Mouse (Mus musculus): Measurements from ENCODE around the gene Cyp27a1. TPM values are rescaled to one million over a fixed set of nuclear protein-coding genes. Genes with fewer than 3 reads are reported as not detected.
A peak's percentile ranks its signal among the peaks of the same experiment; 100 is the strongest.

Gene Cyp27a1
- 0.53 and 2.1 TPM in 2 replicates for polyA plus RNA-seq (2014; fragmentation: Nextera tagmentation; extraction: Ambion mirVana)

DNA sequence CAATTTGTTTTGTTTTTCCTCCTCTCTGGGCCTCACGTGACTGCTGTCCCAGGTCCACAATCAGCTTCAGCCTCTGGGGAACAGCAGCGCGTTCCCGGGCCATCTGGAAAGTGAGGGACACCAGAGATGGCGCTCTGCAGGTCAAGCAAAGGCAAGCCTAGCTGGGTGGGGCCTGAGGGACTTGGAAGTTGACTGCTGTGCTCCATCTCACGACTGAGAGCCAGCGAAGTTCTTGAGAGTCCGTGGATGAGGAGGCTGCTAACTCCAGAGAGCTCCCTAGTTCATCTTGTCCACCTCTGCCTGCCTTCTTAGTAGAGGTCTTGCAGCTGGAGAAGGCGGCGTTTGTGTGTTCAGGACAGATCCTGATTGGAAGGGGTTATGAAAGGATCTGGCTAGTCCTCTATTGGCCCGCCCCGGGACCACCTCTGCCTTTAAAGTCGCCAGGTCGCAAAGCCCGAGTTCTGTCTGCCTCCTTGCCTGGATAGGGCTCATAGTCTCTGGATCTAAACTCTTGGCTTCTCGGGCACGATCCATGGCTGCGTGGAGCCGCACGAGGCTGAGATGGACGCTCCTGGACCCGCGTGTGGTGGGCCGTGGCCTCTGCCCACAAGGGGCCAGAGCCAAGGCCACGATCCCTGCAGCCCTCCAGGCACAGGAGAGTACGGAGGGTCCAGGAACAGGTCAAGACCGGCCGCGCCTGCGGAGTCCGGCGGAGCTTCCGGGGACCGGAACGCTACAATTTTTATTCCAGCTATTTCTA, at the start of gene Cyp27a1:
Cyp27a1 (plus strand) TSS at position 476 of the 760 bp plus-strand sequence.
- H3K36me3 ChIP-seq (ENCODE audit: control insufficient read depth, insufficient read depth, low read length), result no peaks in the 10 kb centered on the region
- peak within 1 kb of the TSS; percentile 71 for H3K4me2 ChIP-seq (ENCODE audit: low read length)
- 4% methylated on average over 35 of the region's 35 CpGs for WGBS
- H3K9ac ChIP-seq (replicated peaks; ENCODE audit: low read length), result peak within 1 kb of the TSS; percentile 51
- peak; percentile 59 for DNase-seq
- H3K27ac ChIP-seq (replicated peaks; ENCODE audit: low read depth, low read length), result no peak within 1 kb of the TSS
- peak within 1 kb of the TSS; percentile 37 for H3K4me3 ChIP-seq (replicated peaks; ENCODE audit: low read depth, low read length)
- peaks cover 6% of the 10 kb centered on the region; the same call in 1 of the 2 replicates for H3K27me3 ChIP-seq (ENCODE audit: control insufficient read depth, insufficient read depth, low read length)
- peaks cover 9% of the 10 kb centered on the region for H3K4me1 ChIP-seq (ENCODE audit: control insufficient read depth, insufficient read depth, low read length)
- H3K9me3 ChIP-seq (ENCODE audit: control insufficient read depth, low read length), result no peaks in the 10 kb centered on the region
- no peak for ATAC-seq (ENCODE audit: low FRiP score, low TSS enrichment)

- Histone ChIP-seq H3K4me1 (ENCODE audit: control insufficient read depth, insufficient read depth, low read length) (peaks cover 13% of the 10 kb centered on the region), H3K9me3 (ENCODE audit: control insufficient read depth, low read length) (no peaks in the 10 kb centered on the region), H3K4me2 (ENCODE audit: low read length) (no peak overlapping the region), H3K36me3 (ENCODE audit: control insufficient read depth, insufficient read depth, low read length) (no peaks in the 10 kb centered on the region), H3K27ac (replicated peaks; ENCODE audit: low read depth, low read length) (no peak overlapping the region), H3K9ac (replicated peaks; ENCODE audit: low read length) (no peak overlapping the region), H3K4me3 (replicated peaks; ENCODE audit: low read depth, low read length) (no peak overlapping the region), H3K27me3 (ENCODE audit: control insufficient read depth, insufficient read depth, low read length) (no peaks in the 10 kb centered on the region)
- 86% methylated on average over 6 of the region's 6 CpGs for WGBS
- DNase-seq (no peak), ATAC-seq (ENCODE audit: low FRiP score, low TSS enrichment) (no peak)
Observed at GRCm38 (mm10) chr1:74665153-74665552, 48.2 kb upstream of the Cyp27a1 start.

DNA sequence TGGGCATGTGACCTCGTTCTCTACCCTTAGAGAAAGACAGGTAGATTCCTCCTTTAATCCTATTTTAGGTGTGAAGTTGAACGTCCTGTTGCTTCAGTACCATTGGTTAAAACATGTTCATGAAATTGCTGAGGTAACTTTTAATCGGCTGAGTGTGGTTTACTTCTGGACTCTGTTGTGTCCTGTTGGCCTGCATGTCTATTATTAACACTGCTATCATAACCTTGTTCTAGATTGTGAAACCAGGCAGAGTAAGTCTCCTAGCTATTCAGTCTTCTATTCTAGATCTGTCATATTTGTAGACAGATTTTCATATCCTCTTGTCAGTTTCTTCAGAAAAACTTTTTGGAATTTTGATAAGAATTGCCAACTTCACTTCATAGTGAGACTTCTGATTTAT, 45.0 kb upstream of the Cyp27a1 start:
- DNase-seq, result no peak
- H3K9ac ChIP-seq (replicated peaks; ENCODE audit: low read length), result no peak overlapping the region
- H3K4me3 ChIP-seq (replicated peaks; ENCODE audit: low read depth, low read length), result no peak overlapping the region
- no peaks in the 10 kb centered on the region for H3K27me3 ChIP-seq (ENCODE audit: control insufficient read depth, insufficient read depth, low read length)
- WGBS, result 93% methylated on average over 3 of the region's 3 CpGs
- H3K4me1 ChIP-seq (ENCODE audit: control insufficient read depth, insufficient read depth, low read length), result peaks cover 3% of the 10 kb centered on the region; the same call in 1 of the 2 replicates
- ATAC-seq (ENCODE audit: low FRiP score, low TSS enrichment), result no peak
- no peak overlapping the region for H3K4me2 ChIP-seq (ENCODE audit: low read length)
- no peak overlapping the region for H3K27ac ChIP-seq (replicated peaks; ENCODE audit: low read depth, low read length)
- H3K36me3 ChIP-seq (ENCODE audit: control insufficient read depth, insufficient read depth, low read length), result peaks cover 9% of the 10 kb centered on the region; the same call in 1 of the 2 replicates
- no peaks in the 10 kb centered on the region for H3K9me3 ChIP-seq (ENCODE audit: control insufficient read depth, low read length)

DNA sequence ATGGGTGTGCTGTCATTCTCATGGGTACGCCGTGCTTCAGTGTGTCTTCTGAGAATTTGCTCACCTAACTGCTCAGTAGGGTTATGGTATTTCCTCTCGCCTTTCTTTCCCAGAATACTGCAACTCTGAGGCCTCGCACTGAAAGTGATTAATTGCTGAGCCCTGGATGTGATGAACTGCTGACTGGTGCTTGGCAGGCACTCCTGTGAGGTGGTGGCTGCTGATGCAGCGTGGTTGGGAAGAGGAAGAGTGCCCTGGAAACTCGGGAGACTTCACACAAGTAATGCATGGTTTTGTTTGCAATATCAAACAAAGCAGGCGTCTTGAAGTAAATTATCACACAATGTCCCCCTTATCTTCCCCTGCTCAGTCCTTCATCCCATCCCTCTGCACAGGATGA, 40.6 kb upstream of the Cyp27a1 start:
- 92% methylated on average over 7 of the region's 7 CpGs for WGBS
- Histone ChIP-seq H3K4me2 (ENCODE audit: low read length) (no peak overlapping the region), H3K4me1 (ENCODE audit: control insufficient read depth, insufficient read depth, low read length) (no peaks in the 10 kb centered on the region), H3K27ac (replicated peaks; ENCODE audit: low read depth, low read length) (no peak overlapping the region), H3K9ac (replicated peaks; ENCODE audit: low read length) (no peak overlapping the region), H3K4me3 (replicated peaks; ENCODE audit: low read depth, low read length) (no peak overlapping the region), H3K36me3 (ENCODE audit: control insufficient read depth, insufficient read depth, low read length) (peaks cover 9% of the 10 kb centered on the region; the same call in 1 of the 2 replicates), H3K27me3 (ENCODE audit: control insufficient read depth, insufficient read depth, low read length) (no peaks in the 10 kb centered on the region), H3K9me3 (ENCODE audit: control insufficient read depth, low read length) (no peaks in the 10 kb centered on the region)
- no peak for DNase-seq
- no peak for ATAC-seq (ENCODE audit: low FRiP score, low TSS enrichment)

- Histone ChIP-seq H3K4me2 (ENCODE audit: low read length) (no peak overlapping the region), H3K9me3 (ENCODE audit: control insufficient read depth, low read length) (no peaks in the 10 kb centered on the region), H3K9ac (replicated peaks; ENCODE audit: low read length) (no peak overlapping the region), H3K36me3 (ENCODE audit: control insufficient read depth, insufficient read depth, low read length) (peaks cover 43% of the 10 kb centered on the region), H3K27ac (replicated peaks; ENCODE audit: low read depth, low read length) (no peak overlapping the region), H3K27me3 (ENCODE audit: control insufficient read depth, insufficient read depth, low read length) (no peaks in the 10 kb centered on the region), H3K4me1 (ENCODE audit: control insufficient read depth, insufficient read depth, low read length) (no peaks in the 10 kb centered on the region), H3K4me3 (replicated peaks; ENCODE audit: low read depth, low read length) (no peak overlapping the region)
- no peak for DNase-seq
- ATAC-seq (ENCODE audit: low FRiP score, low TSS enrichment), result no peak
- WGBS, result 84% methylated on average over 3 of the region's 3 CpGs
Observed at GRCm38 (mm10) chr1:74676863-74677262, 36.5 kb upstream of the Cyp27a1 start.

DNA sequence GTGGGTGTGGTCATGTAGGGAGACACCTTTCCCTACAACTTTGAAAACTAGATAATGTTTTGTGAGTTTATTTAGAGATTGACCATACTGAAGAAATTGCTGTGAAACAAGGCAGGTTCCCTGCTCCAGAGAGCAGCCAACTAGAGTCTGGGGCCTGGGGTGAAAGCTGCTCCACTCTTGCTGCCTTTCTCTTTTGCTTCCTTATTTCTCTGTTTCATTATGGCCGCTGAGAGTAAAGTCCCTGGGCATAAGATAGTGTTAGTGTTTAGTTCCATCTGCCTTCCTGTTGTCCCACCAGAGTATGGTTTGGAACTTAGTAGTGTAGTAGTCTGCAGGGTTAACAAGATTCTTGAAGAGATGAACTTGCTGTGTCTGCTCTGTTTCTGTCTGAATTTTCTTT, 35.5 kb upstream of the Cyp27a1 start:
- ATAC-seq (ENCODE audit: low FRiP score, low TSS enrichment) (no peak), DNase-seq (no peak)
- no peak overlapping the region for H3K9ac ChIP-seq (replicated peaks; ENCODE audit: low read length)
- peaks cover 42% of the 10 kb centered on the region for H3K36me3 ChIP-seq (ENCODE audit: control insufficient read depth, insufficient read depth, low read length)
- H3K27ac ChIP-seq (replicated peaks; ENCODE audit: low read depth, low read length), result no peak overlapping the region
- H3K4me2 ChIP-seq (ENCODE audit: low read length), result no peak overlapping the region
- H3K4me1 ChIP-seq (ENCODE audit: control insufficient read depth, insufficient read depth, low read length), result no peaks in the 10 kb centered on the region
- WGBS, result 83% methylated on average over 1 of the region's 1 CpGs
- no peaks in the 10 kb centered on the region for H3K27me3 ChIP-seq (ENCODE audit: control insufficient read depth, insufficient read depth, low read length)
- H3K4me3 ChIP-seq (replicated peaks; ENCODE audit: low read depth, low read length), result no peak overlapping the region
- no peaks in the 10 kb centered on the region for H3K9me3 ChIP-seq (ENCODE audit: control insufficient read depth, low read length)

- 94% methylated on average over 7 of the region's 7 CpGs for WGBS
- no peaks in the 10 kb centered on the region for H3K27me3 ChIP-seq (ENCODE audit: control insufficient read depth, insufficient read depth, low read length)
- ATAC-seq (ENCODE audit: low FRiP score, low TSS enrichment), result no peak
- no peak overlapping the region for H3K4me3 ChIP-seq (replicated peaks; ENCODE audit: low read depth, low read length)
- DNase-seq, result no peak
- no peaks in the 10 kb centered on the region for H3K9me3 ChIP-seq (ENCODE audit: control insufficient read depth, low read length)
- peaks cover 78% of the 10 kb centered on the region for H3K36me3 ChIP-seq (ENCODE audit: control insufficient read depth, insufficient read depth, low read length)
- no peak overlapping the region for H3K9ac ChIP-seq (replicated peaks; ENCODE audit: low read length)
- H3K27ac ChIP-seq (replicated peaks; ENCODE audit: low read depth, low read length), result no peak overlapping the region
- H3K4me1 ChIP-seq (ENCODE audit: control insufficient read depth, insufficient read depth, low read length), result no peaks in the 10 kb centered on the region
- no peak overlapping the region for H3K4me2 ChIP-seq (ENCODE audit: low read length)
Observed at GRCm38 (mm10) chr1:74687131-74687530, 26.2 kb upstream of the Cyp27a1 start.

GRCm38 (mm10) chr1:74693891-74694583, 19.3 kb upstream of the Cyp27a1 start:
- Histone ChIP-seq H3K36me3 (ENCODE audit: control insufficient read depth, insufficient read depth, low read length) (peaks cover 73% of the 10 kb centered on the region), H3K4me1 (ENCODE audit: control insufficient read depth, insufficient read depth, low read length) (no peaks in the 10 kb centered on the region), H3K9ac (replicated peaks; ENCODE audit: low read length) (no peak overlapping the region), H3K4me2 (ENCODE audit: low read length) (no peak overlapping the region), H3K9me3 (ENCODE audit: control insufficient read depth, low read length) (no peaks in the 10 kb centered on the region), H3K27me3 (ENCODE audit: control insufficient read depth, insufficient read depth, low read length) (no peaks in the 10 kb centered on the region), H3K27ac (replicated peaks; ENCODE audit: low read depth, low read length) (no peak overlapping the region), H3K4me3 (replicated peaks; ENCODE audit: low read depth, low read length) (no peak overlapping the region)
- no peak for DNase-seq
- 92% methylated on average over 8 of the region's 8 CpGs for WGBS
- no peak for ATAC-seq (ENCODE audit: low FRiP score, low TSS enrichment)

All from midbrain, embryonic 14.5 days (tissue).